Mouse (Mus musculus) right cerebral cortex, postnatal 25 days (tissue): ENCODE results near the gene Fam241a.
A peak's percentile ranks its signal among the peaks of the same experiment; 100 is the strongest.

ENCODE experiments used
- DNase-seq: peaks from one replicate; pipeline ENCODE4 v3.0.0; 2022

Gene Fam241a

GRCm38 (mm10) chr3:127875059-127875458, 21.1 kb downstream of the Fam241a start:
- DNase-seq: no peak

GRCm38 (mm10) chr3:127874254-127874883, 21.8 kb downstream of the Fam241a start:
- DNase-seq: no peak

- DNase-seq: no peak
Observed at GRCm38 (mm10) chr3:127871575-127871974, 24.5 kb downstream of the Fam241a start.

- DNase-seq: no peak
Observed at GRCm38 (mm10) chr3:127868880-127869279, 27.2 kb downstream of the Fam241a start.

GRCm38 (mm10) chr3:127868046-127868758, 27.9 kb downstream of the Fam241a start:
- DNase-seq: no peak

- no peak for DNase-seq
Observed at GRCm38 (mm10) chr3:127864242-127864641, 31.9 kb downstream of the Fam241a start.

GRCm38 (mm10) chr3:127863571-127863970, 32.6 kb downstream of the Fam241a start:
- no peak for DNase-seq

- DNase-seq: no peak
Observed at GRCm38 (mm10) chr3:127862479-127862878, 33.6 kb downstream of the Fam241a start.

GRCm38 (mm10) chr3:127861340-127861739, 34.8 kb downstream of the Fam241a start:
- no peak for DNase-seq

GRCm38 (mm10) chr3:127853431-127854206, 42.5 kb downstream of the Fam241a start:
- peak; percentile 39 for DNase-seq

GRCm38 (mm10) chr3:127852722-127853121, 43.4 kb downstream of the Fam241a start:
- no peak for DNase-seq

- DNase-seq: no peak
Observed at GRCm38 (mm10) chr3:127850776-127851646, 45.1 kb downstream of the Fam241a start.

GRCm38 (mm10) chr3:127849922-127850321, 46.2 kb downstream of the Fam241a start:
- DNase-seq: no peak

- no peak for DNase-seq
Observed at GRCm38 (mm10) chr3:127848088-127848808, 47.9 kb downstream of the Fam241a start.

- no peak for DNase-seq
Observed at GRCm38 (mm10) chr3:127843941-127844327, 52.2 kb downstream of the Fam241a start.

- DNase-seq: no peak
Observed at GRCm38 (mm10) chr3:127843324-127843940, 52.7 kb downstream of the Fam241a start.

- DNase-seq: no peak
Observed at GRCm38 (mm10) chr3:127841926-127842325, 54.2 kb downstream of the Fam241a start.

GRCm38 (mm10) chr3:127837972-127838644, 58.0 kb downstream of the Fam241a start:
- no peak for DNase-seq

- peak; percentile 97 for DNase-seq
Observed at GRCm38 (mm10) chr3:127837154-127837865, 58.8 kb downstream of the Fam241a start, which contains the start of gene Ap1ar. TSS of gene Ap1ar (minus strand) at chr3:127837523.

GRCm38 (mm10) chr3:127836798-127837153, 59.3 kb downstream of the Fam241a start:
- DNase-seq: no peak
